Mouse (Mus musculus) intestine, embryonic 16.5 days (tissue): Measurements from ENCODE around the gene Pold2. TPM values are rescaled to one million over a fixed set of nuclear protein-coding genes. Genes with fewer than 3 reads are reported as not detected.
A peak's percentile ranks its signal among the peaks of the same experiment; 100 is the strongest.
"Not testable (repeated sequence)": the region's sequence is repeated elsewhere in the genome, so short reads cannot be mapped to it uniquely, and the experiment has no call there.

ENCODE experiments used
- ATAC-seq: fragments of 200-750 bp; cut with Nextera tagmentation; 2 replicates; pipeline ENCODE4 v1.8.0; 2017; ENCODE audit warnings: moderate TSS enrichment, moderate library complexity
- H3K27ac ChIP-seq: fragments of 300-500 bp; sonication (generic); 2 replicates; pipeline ENCODE4 v1.5.1; 2014; ENCODE audit warnings: mild to moderate bottlenecking, low read length
- H3K27me3 ChIP-seq: fragments of 300-500 bp; sonication (generic); replicated peaks from 2 replicates; pipeline ENCODE4 v1.6.1; 2014; ENCODE audit warnings: low read length, control low read depth, mixed read lengths; ENCODE audit not compliant: control insufficient read depth, insufficient read depth
- H3K36me3 ChIP-seq: fragments of 300-500 bp; sonication (generic); 2 replicates; pipeline ENCODE4 v1.6.1; 2014; ENCODE audit warnings: low read length, control low read depth; ENCODE audit not compliant: control insufficient read depth, insufficient read depth
- H3K4me1 ChIP-seq: fragments of 300-500 bp; sonication (generic); 2 replicates; pipeline ENCODE4 v1.6.1; 2014; ENCODE audit warnings: low read length, control low read depth, mixed read lengths; ENCODE audit not compliant: control insufficient read depth, insufficient read depth
- H3K4me2 ChIP-seq: fragments of 300-500 bp; sonication (generic); 2 replicates; pipeline ENCODE4 v1.6.1; 2014; ENCODE audit warnings: low read depth, low read length, control low read depth
- H3K4me3 ChIP-seq: fragments of 300-500 bp; sonication (generic); 2 replicates; pipeline ENCODE4 v1.5.1; 2014; ENCODE audit warnings: mild to moderate bottlenecking, low read length
- H3K9ac ChIP-seq: fragments of 300-500 bp; sonication (generic); 2 replicates; pipeline ENCODE4 v1.6.1; 2014; ENCODE audit warnings: low read depth, low read length
- H3K9me3 ChIP-seq: fragments of 300-500 bp; sonication (generic); 2 replicates; pipeline ENCODE4 v1.6.1; 2016; ENCODE audit warnings: low read length, control low read depth; ENCODE audit not compliant: control insufficient read depth
- WGBS: fragments of 180-500 bp; shearing (Covaris S2); extraction: QIAGEN DNeasy Blood & Tissue Kit; methylation state at CpG from one replicate; pipeline ENCODE4 v1.1.7; 2014; 5-methylcytosine and 5-hydroxymethylcytosine counted together
- polyA plus RNA-seq: library from polyadenylated mRNA; unstranded; fragments of >200 nt; fragmentation: Nextera tagmentation; extraction: Ambion mirVana; gene quantifications from 2 replicates; pipeline ENCODE4 v1.2.1, GENCODE M21; 2015

Gene Pold2
- polyA plus RNA-seq, 1 experiment from 2014 or later, result 141 TPM

DNA sequence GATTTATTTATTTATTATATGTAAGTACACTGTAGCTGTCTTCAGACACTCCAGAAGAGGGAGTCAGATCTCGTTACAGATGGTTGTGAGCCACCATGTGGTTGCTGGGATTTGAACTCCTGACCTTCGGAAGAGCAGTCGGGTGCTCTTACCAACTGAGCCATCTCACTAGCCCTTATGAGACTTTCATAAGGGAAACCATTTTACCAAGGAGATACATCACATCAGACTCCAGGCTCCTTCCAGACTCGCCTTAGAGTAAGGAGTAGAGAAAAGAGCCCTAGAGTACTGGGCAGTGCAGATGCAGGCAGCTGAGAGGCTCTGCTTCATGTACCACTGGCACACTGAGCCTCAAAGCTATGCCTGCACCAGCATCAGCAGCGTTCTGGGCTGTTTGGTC lies 10.5 kb upstream of the Pold2 start:
- peaks cover 20% of the 10 kb centered on the region for H3K4me1 ChIP-seq
- H3K27ac ChIP-seq, ATAC-seq, H3K9ac ChIP-seq, H3K27me3 ChIP-seq, H3K4me3 ChIP-seq, H3K4me2 ChIP-seq, H3K36me3 ChIP-seq, H3K9me3 ChIP-seq: not testable (repeated sequence)
- WGBS, result 67% methylated on average over 5 of the region's 5 CpGs

DNA sequence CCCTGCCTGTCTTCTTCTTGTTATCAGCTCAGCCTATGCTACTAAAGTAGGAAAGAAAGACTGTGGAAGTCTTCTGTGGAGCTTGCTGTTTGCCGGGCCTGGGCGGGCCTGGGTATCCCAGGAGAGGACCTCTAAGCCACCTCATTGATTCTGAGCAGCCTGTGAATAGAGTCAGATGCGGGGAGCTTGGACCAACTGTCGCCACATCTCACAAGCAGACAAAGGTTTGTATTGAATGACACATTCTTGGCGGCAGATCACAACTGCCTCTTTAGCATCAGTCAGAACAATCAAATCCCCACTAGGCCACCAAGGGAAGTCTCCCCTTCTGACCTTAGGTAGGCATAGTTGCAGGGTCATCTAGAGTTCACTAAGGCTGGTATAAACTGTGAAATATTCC lies 9.2 kb upstream of the Pold2 start:
- Histone ChIP-seq H3K4me1 (peaks cover 9% of the 10 kb centered on the region), H3K27me3 (no peaks in the 10 kb centered on the region), H3K9ac (no peak overlapping the region), H3K4me3 (no peak overlapping the region), H3K9me3 (no peaks in the 10 kb centered on the region), H3K27ac (no peak overlapping the region), H3K36me3 (no peaks in the 10 kb centered on the region), H3K4me2 (no peak overlapping the region)
- no peak for ATAC-seq
- 59% methylated on average over 5 of the region's 5 CpGs for WGBS

DNA sequence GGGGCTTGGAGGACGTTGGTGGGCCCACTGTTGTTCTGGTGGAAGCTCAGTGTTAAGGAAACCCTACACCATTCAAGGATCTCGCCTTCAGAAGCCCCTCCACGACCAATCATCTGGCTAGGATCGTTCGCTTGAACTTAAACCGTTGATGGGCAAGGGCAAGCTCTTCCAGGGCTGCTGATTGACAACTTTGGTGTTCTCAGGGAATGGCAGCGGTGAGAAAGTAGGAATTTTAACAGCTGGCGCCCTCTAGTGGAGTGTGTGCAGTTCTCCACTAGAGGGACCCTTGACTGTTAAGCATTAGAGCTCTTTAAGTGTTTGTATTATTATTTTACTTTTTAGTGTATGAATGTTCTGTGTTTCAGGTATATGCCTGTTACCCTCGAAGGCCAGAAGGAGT lies 8.1 kb upstream of the Pold2 start:
- Histone ChIP-seq H3K36me3 (no peaks in the 10 kb centered on the region), H3K4me1 (0 out of 2 replicates have a peak, but pooled peaks cover under 1% of the 10 kb centered on the region), H3K4me3 (no peak overlapping the region), H3K9ac (no peak overlapping the region), H3K9me3 (no peaks in the 10 kb centered on the region), H3K27ac (peak overlapping the region; percentile 29; the same call in 1 of the 2 replicates), H3K27me3 (no peaks in the 10 kb centered on the region), H3K4me2 (no peak overlapping the region)
- WGBS, result 21% methylated on average over 9 of the region's 9 CpGs
- ATAC-seq, result no peak

DNA sequence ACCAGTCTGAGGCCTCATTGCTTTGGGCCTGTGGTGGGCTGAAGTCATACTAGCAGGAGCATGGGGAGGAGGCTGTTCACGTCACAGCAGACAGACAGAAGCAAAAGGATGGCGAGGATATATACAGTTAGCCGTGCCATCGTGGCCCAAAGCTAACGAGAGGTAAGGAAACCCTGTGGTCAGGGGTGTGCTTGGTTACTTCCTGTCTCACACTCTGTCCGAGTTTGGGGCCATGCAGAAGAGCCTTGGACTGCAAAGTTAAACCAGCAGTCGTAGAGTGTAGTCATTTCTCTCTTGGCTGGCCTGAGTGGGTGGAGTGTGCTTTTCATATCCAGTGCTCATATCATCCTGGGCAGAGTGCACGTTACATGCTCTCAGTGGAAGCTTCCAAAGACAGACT lies 4.4 kb upstream of the Pold2 start:
- no peak overlapping the region for H3K9ac ChIP-seq
- H3K4me3 ChIP-seq, result no peak overlapping the region
- H3K27ac ChIP-seq, result no peak overlapping the region
- no peaks in the 10 kb centered on the region for H3K36me3 ChIP-seq
- 68% methylated on average over 8 of the region's 8 CpGs for WGBS
- H3K27me3 ChIP-seq, result no peaks in the 10 kb centered on the region
- H3K4me1 ChIP-seq, result peaks cover 7% of the 10 kb centered on the region
- ATAC-seq, result no peak
- H3K4me2 ChIP-seq, result no peak overlapping the region
- peaks cover 3% of the 10 kb centered on the region; the same call in 1 of the 2 replicates for H3K9me3 ChIP-seq

DNA sequence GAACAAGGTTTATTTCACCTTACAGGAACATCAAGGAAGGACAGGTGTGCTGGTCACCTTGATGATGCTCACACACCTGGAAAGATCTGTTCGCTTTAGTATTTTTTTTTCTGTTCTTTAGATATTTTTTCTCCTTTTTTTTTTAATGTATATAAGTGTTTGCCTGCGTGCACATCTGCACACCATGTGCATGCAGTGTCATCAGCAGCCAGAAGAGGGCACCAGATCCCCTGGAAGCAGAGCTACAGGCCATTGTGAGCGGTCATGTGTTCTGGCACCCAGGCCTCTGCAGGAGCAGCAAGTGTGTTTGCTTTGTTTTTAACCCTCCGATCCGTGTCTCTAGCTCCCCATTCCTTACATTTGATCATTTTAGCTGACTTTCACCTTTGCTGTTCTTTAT lies 1.8 kb upstream of the Pold2 start:
- Histone ChIP-seq H3K27me3 (no peaks in the 10 kb centered on the region), H3K9ac (no peak overlapping the region), H3K4me3 (no peak overlapping the region), H3K4me1 (peaks cover 26% of the 10 kb centered on the region), H3K27ac (no peak overlapping the region), H3K4me2 (no peak overlapping the region), H3K36me3 (peaks cover 8% of the 10 kb centered on the region; the same call in 1 of the 2 replicates), H3K9me3 (peaks cover 3% of the 10 kb centered on the region; the same call in 1 of the 2 replicates)
- no peak for ATAC-seq
- 62% methylated on average over 5 of the region's 5 CpGs for WGBS

DNA sequence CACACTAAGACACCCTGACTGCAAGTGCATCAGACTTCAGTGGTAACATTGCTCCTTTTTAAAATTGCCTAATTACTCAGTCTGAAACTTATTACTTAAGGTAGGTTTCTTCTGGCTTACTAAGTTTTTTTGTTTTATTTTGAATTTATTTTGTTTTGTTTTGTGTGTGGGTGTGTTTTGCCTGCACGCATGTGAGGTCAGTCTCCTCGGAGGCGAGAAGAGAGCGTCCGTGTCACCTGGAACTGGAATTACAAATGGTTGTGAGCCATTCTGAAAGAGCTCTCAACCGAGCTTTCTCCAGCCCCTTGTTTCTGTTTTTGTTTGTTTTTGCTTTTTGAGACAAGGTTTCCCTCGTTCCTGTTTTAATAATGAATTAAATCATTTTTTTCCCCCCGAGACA lies 569 bp upstream of the Pold2 start:
- Histone ChIP-seq H3K4me3 (peak overlapping the region; percentile 74), H3K9ac (peak overlapping the region; percentile 71; the same call in 1 of the 2 replicates), H3K27ac (peak overlapping the region; percentile 84), H3K27me3 (no peaks in the 10 kb centered on the region), H3K9me3 (peaks cover 3% of the 10 kb centered on the region; the same call in 1 of the 2 replicates), H3K4me2 (peak overlapping the region; percentile 79), H3K4me1 (peaks cover 26% of the 10 kb centered on the region), H3K36me3 (peaks cover 20% of the 10 kb centered on the region)
- ATAC-seq, result no peak
- WGBS, result 31% methylated on average over 8 of the region's 8 CpGs

DNA sequence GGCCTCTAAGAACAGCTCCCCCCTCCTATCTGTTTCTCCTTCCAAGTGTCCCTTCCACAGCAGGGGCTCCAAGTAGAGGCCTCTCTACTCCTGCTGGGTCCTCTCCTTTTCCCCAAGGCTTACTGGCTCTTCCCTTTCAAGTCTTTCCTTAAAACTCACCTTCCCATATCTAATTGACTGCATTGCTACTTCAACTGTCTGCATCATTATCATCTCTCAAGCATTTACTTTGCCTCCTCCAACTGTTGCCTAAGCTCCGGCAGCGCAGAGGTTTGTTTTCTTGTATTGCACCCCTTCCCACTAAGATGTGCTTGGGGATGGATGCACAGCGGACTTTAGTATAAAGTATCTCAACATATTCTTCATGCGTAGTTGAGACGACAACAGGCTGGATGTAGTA lies 671 bp downstream of the Pold2 start:
- Histone ChIP-seq H3K27ac (no peak overlapping the region), H3K4me3 (peak overlapping the region; percentile 74), H3K4me2 (peak overlapping the region; percentile 79), H3K27me3 (no peaks in the 10 kb centered on the region), H3K9me3 (peaks cover 3% of the 10 kb centered on the region; the same call in 1 of the 2 replicates), H3K9ac (peak overlapping the region; percentile 81), H3K4me1 (peaks cover 26% of the 10 kb centered on the region), H3K36me3 (peaks cover 26% of the 10 kb centered on the region)
- under 1% methylated on average over 5 of the region's 5 CpGs for WGBS
- ATAC-seq, result no peak

DNA sequence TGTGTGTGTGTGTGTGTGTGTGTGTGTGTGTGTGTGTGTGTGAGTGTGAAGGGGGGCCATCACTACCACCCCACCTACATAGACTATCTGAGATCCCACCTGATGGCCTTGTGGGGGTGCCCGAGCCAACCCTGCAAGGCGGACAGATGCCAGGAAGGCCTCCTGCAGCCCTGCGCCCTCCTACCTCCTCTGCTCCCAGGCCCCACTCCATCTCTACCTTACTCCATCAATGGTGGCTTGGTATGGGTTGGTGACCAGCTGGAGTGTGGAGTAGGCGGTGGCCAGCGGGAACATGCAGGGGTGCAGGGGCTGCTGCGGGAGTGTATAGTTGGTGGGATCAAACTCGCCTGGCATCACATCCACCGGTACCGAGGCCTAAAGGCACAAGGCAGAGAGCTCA lies 4.9 kb downstream of the Pold2 start:
- Histone ChIP-seq H3K9me3 (no peaks in the 10 kb centered on the region), H3K27ac (no peak overlapping the region), H3K9ac (no peak overlapping the region), H3K4me3 (no peak overlapping the region), H3K4me2 (no peak overlapping the region), H3K36me3 (peaks cover 31% of the 10 kb centered on the region), H3K27me3 (no peaks in the 10 kb centered on the region), H3K4me1 (peaks cover 19% of the 10 kb centered on the region)
- WGBS, result 96% methylated on average over 9 of the region's 9 CpGs
- no peak for ATAC-seq

DNA sequence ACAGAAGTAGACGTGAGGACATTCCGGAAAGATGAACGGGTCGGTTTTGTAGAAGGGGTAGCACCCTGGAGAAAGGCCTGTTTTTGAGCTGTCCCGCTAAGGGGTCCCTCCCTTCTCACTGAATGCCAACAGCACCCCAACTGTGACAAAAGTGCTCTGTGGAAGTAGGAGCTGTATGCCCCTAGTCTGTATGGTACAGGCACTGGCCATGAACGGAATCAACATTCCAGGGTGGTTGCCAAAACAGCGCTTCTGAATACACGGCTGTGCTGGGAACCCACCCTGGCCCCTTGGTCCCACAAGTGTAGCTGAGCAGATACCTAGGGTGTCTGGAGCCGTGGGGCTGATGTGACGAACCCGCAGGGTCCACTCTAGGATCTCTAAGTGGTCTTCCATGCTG lies 5.4 kb downstream of the Pold2 start:
- peaks cover 31% of the 10 kb centered on the region for H3K36me3 ChIP-seq
- ATAC-seq, result no peak
- H3K4me3 ChIP-seq, result no peak overlapping the region
- H3K4me2 ChIP-seq, result no peak overlapping the region
- H3K9me3 ChIP-seq, result no peaks in the 10 kb centered on the region
- H3K27ac ChIP-seq, result no peak overlapping the region
- no peaks in the 10 kb centered on the region for H3K27me3 ChIP-seq
- H3K4me1 ChIP-seq, result peaks cover 19% of the 10 kb centered on the region
- WGBS, result 90% methylated on average over 11 of the region's 11 CpGs
- no peak overlapping the region for H3K9ac ChIP-seq

DNA sequence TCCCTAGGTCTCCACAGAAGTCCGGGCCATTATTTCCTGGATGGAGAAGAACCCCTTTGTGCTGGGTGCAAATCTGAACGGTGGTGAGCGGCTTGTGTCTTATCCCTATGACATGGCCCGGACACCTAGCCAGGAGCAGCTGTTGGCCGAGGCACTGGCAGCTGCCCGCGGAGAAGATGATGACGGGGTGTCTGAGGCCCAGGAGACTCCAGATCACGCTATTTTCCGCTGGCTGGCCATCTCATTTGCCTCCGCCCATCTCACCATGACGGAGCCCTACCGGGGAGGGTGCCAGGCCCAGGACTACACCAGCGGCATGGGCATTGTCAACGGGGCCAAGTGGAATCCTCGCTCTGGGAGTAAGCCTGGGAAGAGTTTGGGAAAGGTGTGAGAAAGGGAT lies 8.0 kb downstream of the Pold2 start:
- Histone ChIP-seq H3K36me3 (peaks cover 24% of the 10 kb centered on the region), H3K27ac (no peak overlapping the region), H3K4me1 (no peaks in the 10 kb centered on the region), H3K4me3 (no peak overlapping the region), H3K9ac (no peak overlapping the region), H3K4me2 (no peak overlapping the region), H3K9me3 (no peaks in the 10 kb centered on the region), H3K27me3 (no peaks in the 10 kb centered on the region)
- 88% methylated on average over 16 of the region's 16 CpGs for WGBS
- no peak for ATAC-seq
